Comparison of ENCODE assay signal across 9 mouse cellular contexts in the genomic region with DNA sequence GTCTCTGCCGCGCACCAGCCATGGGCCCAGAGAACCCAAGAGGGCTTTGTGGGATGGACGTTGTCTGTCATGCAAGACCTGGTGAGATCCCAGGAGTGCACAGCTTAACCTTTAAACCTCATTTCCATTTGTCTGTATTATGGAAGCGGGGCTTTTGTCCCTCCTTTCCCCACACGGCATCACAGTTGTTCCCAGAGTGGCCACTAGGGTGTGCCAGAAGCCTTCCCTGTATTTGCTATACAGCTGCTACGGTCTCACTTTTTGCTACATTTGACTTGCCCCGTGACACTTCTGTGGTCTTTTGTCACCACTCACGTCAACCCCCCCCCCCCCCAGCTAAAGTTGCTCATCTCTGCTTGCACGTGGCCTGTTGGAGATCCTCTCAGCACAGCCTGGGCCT.
DNase-seq lines count a peak whose midpoint lies in the region; ATAC-seq lines count a peak whose summit lies in the region.
"Had no signal": no experiment of that assay in that cellular context is flagged by ENCODE, and none has a peak within 500 bp of the region (broad histone marks: within the 10 kb centered on the region; RNA-seq: fewer than 3 reads in every experiment).

No protein-coding gene starts in this region.

- H3K4me1 ChIP-seq in forebrain, embryonic 15.5 days: peaks cover 62% of the 10 kb centered on the region
- H3K4me1 ChIP-seq in intestine, embryonic 15.5 days (replicated peaks): no peaks in the 10 kb centered on the region
- H3K4me1 ChIP-seq in limb, embryonic 10.5 days: 0 out of 2 replicates have a peak, but pooled peaks cover 3% of the 10 kb centered on the region
- H3K4me1 ChIP-seq: lung, embryonic 15.5 days had no signal

- H3K9me3 ChIP-seq in forebrain, embryonic 15.5 days: no peaks in the 10 kb centered on the region
- H3K9me3 ChIP-seq in intestine, embryonic 15.5 days: no peaks in the 10 kb centered on the region
- no peaks in the 10 kb centered on the region for H3K9me3 ChIP-seq in limb, embryonic 10.5 days (replicated peaks)
- H3K9me3 ChIP-seq: lung, embryonic 15.5 days had no signal

- H3K4me3 ChIP-seq in forebrain, embryonic 15.5 days: no peak overlapping the region
- no peak overlapping the region for H3K4me3 ChIP-seq in intestine, embryonic 15.5 days (replicated peaks)
- H3K4me3 ChIP-seq in limb, embryonic 10.5 days: no peak overlapping the region
- H3K4me3 ChIP-seq: lung, embryonic 15.5 days had no signal

- H3K27me3 ChIP-seq in forebrain, embryonic 15.5 days: peaks cover 11% of the 10 kb centered on the region; the same call in 1 of the 2 replicates
- H3K27me3 ChIP-seq in intestine, embryonic 15.5 days (replicated peaks): peaks cover 7% of the 10 kb centered on the region
- H3K27me3 ChIP-seq in limb, embryonic 10.5 days (ENCODE audit: low read depth, poor library complexity, severe bottlenecking): peaks cover 76% of the 10 kb centered on the region

- H3K4me2 ChIP-seq in forebrain, embryonic 15.5 days (replicated peaks): no peak overlapping the region
- no peak overlapping the region for H3K4me2 ChIP-seq in intestine, embryonic 15.5 days (replicated peaks)
- H3K4me2 ChIP-seq: lung, embryonic 15.5 days had no signal

- intact Hi-C loops in heart, postnatal 10 days (cut with DNase I): loop anchor here (1.0 kb wide), 1 partner anchor 108 kb away; no protein-coding TSS in a partner anchor

- H3K27ac ChIP-seq in forebrain, embryonic 15.5 days (replicated peaks): no peak overlapping the region
- no peak overlapping the region for H3K27ac ChIP-seq in intestine, embryonic 15.5 days
- no peak overlapping the region for H3K27ac ChIP-seq in limb, embryonic 10.5 days
- H3K27ac ChIP-seq: lung, embryonic 15.5 days had no signal

- H3K9ac ChIP-seq in forebrain, embryonic 15.5 days (replicated peaks): 0 out of 2 replicates have a peak overlapping the region, but pooled peaks have one; percentile 22
- H3K9ac ChIP-seq in intestine, embryonic 15.5 days: no peak overlapping the region
- H3K9ac ChIP-seq: lung, embryonic 15.5 days had no signal

- peak; percentile 46; the same call in 1 of the 2 replicates for ATAC-seq in cerebellum, adult (ENCODE audit: insufficient number of reproducible peaks, low FRiP score, low TSS enrichment)
- peak; percentile 34; the same call in 1 of the 2 replicates for ATAC-seq in forebrain, embryonic 15.5 days (replicated peaks)
- ATAC-seq in intestine, embryonic 15.5 days: peak; percentile 50; the same call in 1 of the 2 replicates

- DNase-seq in heart, postnatal 10 days: peak; percentile 66 to 85
- DNase-seq in heart, adult 11 months: no peak
- peak; percentile 81 for DNase-seq in limb, embryonic 10.5 days (ENCODE audit: low spot score)
- peak; percentile 64 for DNase-seq in naive thymus-derived CD4-positive, alpha-beta T cell, adult 2 months (ENCODE audit: low read depth)
- peak; percentile 64 to 87 for DNase-seq in spleen, postnatal 4 days (ENCODE audit: low spot score in 2 of 2)

- H3K36me3 ChIP-seq in forebrain, embryonic 15.5 days: no peaks in the 10 kb centered on the region
- no peaks in the 10 kb centered on the region for H3K36me3 ChIP-seq in intestine, embryonic 15.5 days
- H3K36me3 ChIP-seq in limb, embryonic 10.5 days: no peaks in the 10 kb centered on the region
- H3K36me3 ChIP-seq: lung, embryonic 15.5 days had no signal

- WGBS in forebrain, embryonic 15.5 days: 4% methylated on average over 9 of the region's 9 CpGs
- WGBS in intestine, embryonic 15.5 days: 7% methylated on average over 9 of the region's 9 CpGs
- 8% methylated on average over 9 of the region's 9 CpGs for WGBS in limb, embryonic 10.5 days
